ENCODE assay signal across 14 mouse cellular contexts in genomic region chr15:93433811-93434210, GRCm38 (mm10). TPM values are rescaled to one million over a fixed set of nuclear protein-coding genes. Genes with fewer than 3 reads are reported as not detected.
DNase-seq lines count a peak whose midpoint lies in the region; ATAC-seq and TF ChIP-seq lines count a peak whose summit lies in the region.
"Had no signal": no experiment of that assay in that cellular context is flagged by ENCODE, and none has a peak within 500 bp of the region (broad histone marks: within the 10 kb centered on the region; RNA-seq: fewer than 3 reads in every experiment).

No protein-coding gene starts in this region.

- H3K4me1 ChIP-seq in intestine, embryonic 15.5 days (replicated peaks) = no peaks in the 10 kb centered on the region
- no peaks in the 10 kb centered on the region for H3K4me1 ChIP-seq in intestine, postnatal 0 days (replicated peaks; ENCODE audit: control insufficient read depth, insufficient read depth, low read length)
- no peaks in the 10 kb centered on the region for H3K4me1 ChIP-seq in embryonic facial prominence, embryonic 11.5 days (ENCODE audit: control insufficient read depth, insufficient read depth, low read length)
- no peaks in the 10 kb centered on the region for H3K4me1 ChIP-seq in forebrain, embryonic 16.5 days (replicated peaks; ENCODE audit: control insufficient read depth, insufficient read depth, low read length)
- H3K4me1 ChIP-seq: lung, embryonic 15.5 days had no signal

- no peak for TF ChIP-seq CTCF in intestine, postnatal 0 days (IDR thresholded peaks at IDR 0.05; ENCODE audit: low read depth)

- DNase-seq in retina, postnatal 1 day = peak; percentile 6
- DNase-seq in retina, embryonic 14.5 days (ENCODE audit: low spot score) = no peak
- peak; percentile 2 for DNase-seq in embryonic facial prominence, embryonic 11.5 days (ENCODE audit: low spot score)
- DNase-seq in yolk sac, embryonic 10.5 days (ENCODE audit: low spot score) = peak; percentile 70
- no peak for DNase-seq in layer of hippocampus, postnatal 25 days (ENCODE audit: extremely low spot score in 1 of 2, low spot score in 1 of 2)
- DNase-seq: cerebellum, adult 9-10 months; gastrocnemius, postnatal 25 days; heart, postnatal 36 days; left cerebral cortex, postnatal 4 days; thymus, postnatal 36 days had no signal

- ATAC-seq in intestine, embryonic 15.5 days = peak; percentile 36; the same call in 1 of the 2 replicates
- ATAC-seq in intestine, postnatal 0 days = no peak
- 0 out of 2 replicates have a peak, but pooled peaks have one; percentile 23 for ATAC-seq in embryonic facial prominence, embryonic 11.5 days (replicated peaks; ENCODE audit: insufficient number of reproducible peaks, low FRiP score, low TSS enrichment, low read depth)
- no peak for ATAC-seq in forebrain, embryonic 16.5 days

- no peak overlapping the region for H3K4me3 ChIP-seq in intestine, embryonic 15.5 days (replicated peaks)
- no peak overlapping the region for H3K4me3 ChIP-seq in intestine, postnatal 0 days (ENCODE audit: low read depth, low read length)
- no peak overlapping the region for H3K4me3 ChIP-seq in embryonic facial prominence, embryonic 11.5 days (ENCODE audit: low read depth, low read length)
- H3K4me3 ChIP-seq in forebrain, embryonic 16.5 days (replicated peaks; ENCODE audit: low read length) = no peak overlapping the region
- H3K4me3 ChIP-seq: lung, embryonic 15.5 days had no signal

- 37% methylated on average over 11 of the region's 11 CpGs for whole genome bisulfite sequencing in intestine, embryonic 15.5 days
- WGBS in intestine, postnatal 0 days = 55% methylated on average over 11 of the region's 11 CpGs
- 45% methylated on average over 11 of the region's 11 CpGs for WGBS in embryonic facial prominence, embryonic 11.5 days
- 77% methylated on average over 11 of the region's 11 CpGs for WGBS in forebrain, embryonic 16.5 days

- H3K27me3 ChIP-seq in intestine, embryonic 15.5 days (replicated peaks) = no peaks in the 10 kb centered on the region
- no peaks in the 10 kb centered on the region for H3K27me3 ChIP-seq in intestine, postnatal 0 days (replicated peaks; ENCODE audit: control insufficient read depth, insufficient read depth, low read length)
- H3K27me3 ChIP-seq in embryonic facial prominence, embryonic 11.5 days (ENCODE audit: control insufficient read depth, insufficient read depth, low read length) = no peaks in the 10 kb centered on the region
- no peaks in the 10 kb centered on the region for H3K27me3 ChIP-seq in forebrain, embryonic 16.5 days (replicated peaks; ENCODE audit: control insufficient read depth, insufficient read depth, low read length)
- H3K27me3 ChIP-seq: lung, embryonic 15.5 days had no signal

- no peaks in the 10 kb centered on the region for H3K36me3 ChIP-seq in intestine, embryonic 15.5 days
- H3K36me3 ChIP-seq in intestine, postnatal 0 days (ENCODE audit: control insufficient read depth, insufficient read depth) = peaks cover 7% of the 10 kb centered on the region
- H3K36me3 ChIP-seq in embryonic facial prominence, embryonic 11.5 days (replicated peaks; ENCODE audit: control insufficient read depth, insufficient read depth, low read depth, low read length) = no peaks in the 10 kb centered on the region
- no peaks in the 10 kb centered on the region; the same call in 1 of the 2 replicates for H3K36me3 ChIP-seq in forebrain, embryonic 16.5 days (ENCODE audit: control insufficient read depth, insufficient read depth)

- no peak overlapping the region for H3K27ac ChIP-seq in intestine, embryonic 15.5 days
- no peak overlapping the region for H3K27ac ChIP-seq in intestine, postnatal 0 days (ENCODE audit: low read depth, low read length)
- no peak overlapping the region for H3K27ac ChIP-seq in embryonic facial prominence, embryonic 11.5 days (replicated peaks; ENCODE audit: low read depth, low read length)
- no peak overlapping the region for H3K27ac ChIP-seq in forebrain, embryonic 16.5 days (ENCODE audit: low read length)
- H3K27ac ChIP-seq: lung, embryonic 15.5 days had no signal

- H3K4me2 ChIP-seq in intestine, embryonic 15.5 days (replicated peaks) = no peak overlapping the region
- no peak overlapping the region for H3K4me2 ChIP-seq in intestine, postnatal 0 days (replicated peaks; ENCODE audit: low read depth)
- no peak overlapping the region for H3K4me2 ChIP-seq in embryonic facial prominence, embryonic 11.5 days (ENCODE audit: low read depth, low read length)
- no peak overlapping the region for H3K4me2 ChIP-seq in forebrain, embryonic 16.5 days (ENCODE audit: low read length)
- H3K4me2 ChIP-seq: lung, embryonic 15.5 days had no signal

- no peaks in the 10 kb centered on the region for H3K9me3 ChIP-seq in intestine, embryonic 15.5 days
- H3K9me3 ChIP-seq in intestine, postnatal 0 days (ENCODE audit: control insufficient read depth) = no peaks in the 10 kb centered on the region
- H3K9me3 ChIP-seq in embryonic facial prominence, embryonic 11.5 days (replicated peaks; ENCODE audit: control insufficient read depth, low read length) = no peaks in the 10 kb centered on the region
- no peaks in the 10 kb centered on the region for H3K9me3 ChIP-seq in forebrain, embryonic 16.5 days (ENCODE audit: control insufficient read depth, low read length)
- H3K9me3 ChIP-seq: lung, embryonic 15.5 days had no signal

- H3K9ac ChIP-seq in intestine, embryonic 15.5 days = no peak overlapping the region
- H3K9ac ChIP-seq in intestine, postnatal 0 days (ENCODE audit: low read depth, low read length) = no peak overlapping the region
- no peak overlapping the region for H3K9ac ChIP-seq in embryonic facial prominence, embryonic 11.5 days (replicated peaks; ENCODE audit: low read length)
- no peak overlapping the region for H3K9ac ChIP-seq in forebrain, embryonic 16.5 days (replicated peaks; ENCODE audit: low read depth, low read length)
- H3K9ac ChIP-seq: lung, embryonic 15.5 days had no signal

RNA-seq across cellular contexts. Expression of gene Pphln1, which starts 35.7 kb away (rescaled TPM):
- polyA plus RNA-seq in intestine, embryonic 15.5 days (2015; fragmentation: Nextera tagmentation; extraction: Ambion mirVana) = 36.1 and 38.5 TPM in 2 replicates
- 17.7 and 18.1 TPM in 2 replicates for polyA plus RNA-seq in intestine, postnatal 0 days (2015; fragmentation: Nextera tagmentation; extraction: Ambion mirVana)
- 57.1 and 59.0 TPM in 2 replicates for polyA plus RNA-seq in embryonic facial prominence, embryonic 11.5 days (2014; fragmentation: Nextera tagmentation; extraction: Ambion mirVana)
- 49.5 and 51.0 TPM in 2 replicates for polyA plus RNA-seq in forebrain, embryonic 16.5 days (2015; fragmentation: Nextera tagmentation; extraction: Ambion mirVana)
- total RNA-seq in layer of hippocampus, postnatal 25 days (2021) = 10 to 100 TPM; 41.6 to 42.4 TPM

RNA-seq across cellular contexts. Expression of gene Zcrb1, which starts 35.7 kb away (rescaled TPM):
- 111 and 114 TPM in 2 replicates for polyA plus RNA-seq in intestine, embryonic 15.5 days (2015; fragmentation: Nextera tagmentation; extraction: Ambion mirVana)
- polyA plus RNA-seq in intestine, postnatal 0 days (2015; fragmentation: Nextera tagmentation; extraction: Ambion mirVana) = 99.5 and 102 TPM in 2 replicates
- 164 and 176 TPM in 2 replicates for polyA plus RNA-seq in embryonic facial prominence, embryonic 11.5 days (2014; fragmentation: Nextera tagmentation; extraction: Ambion mirVana)
- 155 and 158 TPM in 2 replicates for polyA plus RNA-seq in forebrain, embryonic 16.5 days (2015; fragmentation: Nextera tagmentation; extraction: Ambion mirVana)
- 10 to 100 TPM; 66.8 to 86.0 TPM for total RNA-seq in layer of hippocampus, postnatal 25 days (2021)

Comparison
In these comparisons a context has a peak if more than half of its experiments do, and no peak if none do; other contexts are left out.
1. ATAC-seq: peak in intestine, embryonic 15.5 days (single experiment) and embryonic facial prominence, embryonic 11.5 days (single experiment); none in intestine, postnatal 0 days (single experiment) and forebrain, embryonic 16.5 days (single experiment).
2. DNase-seq: peak in retina, postnatal 1 day (single experiment), embryonic facial prominence, embryonic 11.5 days (single experiment) and yolk sac, embryonic 10.5 days (single experiment); none in retina, embryonic 14.5 days (single experiment) and layer of hippocampus, postnatal 25 days (0 of 2).